Mouse (Mus musculus): Measurements from ENCODE around the gene Nebl.

Nebl gene

DNA sequence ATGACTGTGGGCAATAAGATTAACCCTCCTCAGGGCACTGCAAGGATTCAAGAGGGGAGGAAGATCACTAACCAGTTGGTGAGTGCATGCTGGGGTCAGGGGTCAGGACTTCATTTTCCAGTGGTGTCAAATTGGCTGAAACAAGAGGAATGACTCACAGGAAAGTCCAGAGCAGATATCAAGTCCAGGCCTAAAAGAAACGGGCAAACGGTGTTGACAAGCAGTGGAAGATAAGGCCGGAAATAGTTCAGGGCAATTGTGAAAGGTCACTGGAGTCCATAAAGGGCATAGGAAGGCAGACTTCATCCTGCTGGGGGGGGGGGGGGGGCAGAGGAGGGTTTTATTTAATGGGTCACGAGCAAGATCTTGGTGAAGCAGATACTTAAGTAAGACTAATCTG, 207.5 kb downstream of the Nebl start:
- DNase-seq (ENCODE audit: low read depth, low spot score), result no peak

DNA sequence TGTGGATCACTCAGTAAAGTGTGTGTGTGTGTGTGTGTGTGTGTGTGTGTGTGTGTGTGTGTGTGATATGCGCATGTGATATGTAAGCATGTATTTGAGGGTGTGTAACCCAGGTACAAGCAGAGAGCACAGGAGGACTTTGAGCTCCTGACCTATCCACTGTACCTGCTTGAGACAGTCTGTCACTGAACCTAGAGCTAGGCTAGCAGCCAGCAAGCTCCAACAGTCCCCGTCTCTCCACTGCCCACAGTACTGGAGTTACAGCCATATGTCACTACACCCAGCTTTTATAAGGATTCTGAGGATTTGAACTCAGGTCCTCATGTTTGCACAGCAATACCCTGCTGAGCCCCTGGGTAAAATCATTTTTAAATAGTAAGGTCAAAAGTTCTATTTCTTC, 215.6 kb downstream of the Nebl start:
- DNase-seq (ENCODE audit: low read depth, low spot score), result no peak

- DNase-seq (ENCODE audit: low read depth, low spot score), result no peak
Measured at GRCm38 (mm10) chr2:17514765-17515164, 216.5 kb downstream of the Nebl start.

GRCm38 (mm10) chr2:17509942-17510341, 221.3 kb downstream of the Nebl start:
- DNase-seq (ENCODE audit: low read depth, low spot score), result no peak

GRCm38 (mm10) chr2:17507362-17507761, 223.9 kb downstream of the Nebl start:
- DNase-seq (ENCODE audit: low read depth, low spot score), result no peak

GRCm38 (mm10) chr2:17504115-17504774, 227.0 kb downstream of the Nebl start:
- no peak for DNase-seq (ENCODE audit: low read depth, low spot score)

- no peak for DNase-seq (ENCODE audit: low read depth, low spot score)
Measured at GRCm38 (mm10) chr2:17501075-17501474, 230.2 kb downstream of the Nebl start.

DNA sequence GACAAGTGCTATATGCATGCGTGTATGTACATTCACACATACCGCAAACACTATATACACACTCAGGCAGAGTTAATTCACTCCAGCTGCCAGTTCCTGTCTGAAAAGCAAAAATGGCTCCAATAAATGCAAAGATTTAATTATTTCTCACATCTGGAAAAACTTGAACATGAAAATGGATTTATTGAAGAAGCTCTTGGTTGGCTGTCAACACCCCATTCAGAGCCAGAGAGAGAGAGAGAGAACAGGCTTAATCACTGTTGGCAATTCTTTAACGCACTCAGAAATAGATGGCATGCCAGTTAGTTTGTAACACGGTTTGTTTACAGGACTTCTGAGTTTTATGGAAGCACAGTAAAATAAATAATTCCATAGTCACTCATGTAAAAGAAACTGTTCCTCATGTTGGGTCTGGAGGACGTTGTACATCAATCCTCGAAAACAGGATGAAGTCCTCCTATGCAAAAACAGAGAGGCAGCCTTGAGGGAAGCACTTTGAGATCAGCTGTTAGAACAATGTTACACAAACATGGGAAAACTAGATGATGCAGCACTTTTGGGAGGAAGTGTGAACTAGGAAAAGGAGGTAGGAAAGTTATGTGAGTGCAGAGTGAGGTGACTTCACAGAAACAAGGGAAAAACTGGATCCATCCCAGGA, 265.6 kb downstream of the Nebl start:
- no peak for DNase-seq (ENCODE audit: low read depth, low spot score)

DNA sequence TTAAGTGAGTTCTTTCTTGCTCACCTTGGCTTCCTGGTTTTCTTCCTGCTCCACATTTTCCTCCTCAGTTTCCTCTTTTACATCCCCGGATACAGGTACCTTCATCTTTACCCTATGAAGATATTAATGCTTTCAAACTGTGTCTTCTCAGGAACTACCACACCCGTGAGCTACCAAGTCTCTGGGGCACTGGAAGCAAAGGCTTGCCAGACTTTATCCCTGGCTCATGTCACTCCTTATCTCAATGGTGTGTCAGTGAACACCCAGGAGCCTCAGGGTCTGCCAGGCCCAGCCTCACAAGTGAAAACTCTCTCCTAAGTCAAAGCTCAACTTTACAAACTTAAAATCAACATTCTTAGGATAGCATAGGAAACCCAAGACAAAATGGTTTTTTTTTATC, 270.8 kb downstream of the Nebl start:
- no peak for DNase-seq (ENCODE audit: low read depth, low spot score)

- no peak for DNase-seq (ENCODE audit: low read depth, low spot score)
Measured at GRCm38 (mm10) chr2:17453676-17454075, 277.6 kb downstream of the Nebl start.

DNA sequence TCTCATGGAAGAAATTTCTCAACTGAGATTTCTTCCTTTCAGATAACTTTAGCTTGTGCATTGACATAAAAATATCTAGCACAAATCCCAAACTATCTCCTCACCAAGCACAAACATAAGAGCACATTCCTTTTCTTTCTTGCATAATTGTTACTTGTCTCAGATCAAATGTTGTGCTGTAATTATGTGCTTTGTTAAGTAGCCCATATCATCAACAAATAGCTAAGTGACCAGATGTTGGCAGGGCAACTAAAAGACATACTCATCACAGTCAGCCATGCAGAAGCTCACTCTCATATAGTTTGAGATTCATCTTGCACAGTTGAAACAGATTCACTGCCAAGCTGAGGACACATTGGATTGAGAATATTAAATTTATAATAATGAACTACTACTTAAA, 282.9 kb downstream of the Nebl start:
- no peak for DNase-seq (ENCODE audit: low read depth, low spot score)

GRCm38 (mm10) chr2:17443581-17443980, 287.7 kb downstream of the Nebl start:
- DNase-seq (ENCODE audit: low read depth, low spot score), result no peak

GRCm38 (mm10) chr2:17438317-17438716, 292.9 kb downstream of the Nebl start:
- no peak for DNase-seq (ENCODE audit: low read depth, low spot score)

GRCm38 (mm10) chr2:17436739-17437440, 294.4 kb downstream of the Nebl start:
- DNase-seq (ENCODE audit: low read depth, low spot score), result no peak

DNA sequence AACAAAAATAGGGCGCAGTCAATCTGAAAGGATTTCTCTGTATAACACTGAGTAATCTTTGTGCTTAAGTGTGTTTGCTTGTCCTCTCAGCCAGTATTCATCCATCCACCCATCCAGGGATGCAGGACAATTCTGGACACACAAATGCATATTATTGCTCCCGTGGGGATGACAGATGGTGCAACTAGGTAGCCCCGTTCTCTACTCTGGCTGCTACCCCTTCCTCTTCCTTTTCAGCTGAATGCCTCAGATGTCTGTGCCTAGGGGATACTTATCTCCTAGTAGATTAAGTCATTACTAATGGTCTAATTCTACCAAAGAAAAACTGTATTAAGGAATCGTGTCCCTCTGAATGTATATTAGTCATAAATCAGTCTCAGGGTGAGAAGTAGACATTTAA, 296.0 kb downstream of the Nebl start:
- no peak for DNase-seq (ENCODE audit: low read depth, low spot score)

- DNase-seq (ENCODE audit: low read depth, low spot score), result no peak
Measured at GRCm38 (mm10) chr2:17429028-17429427, 302.2 kb downstream of the Nebl start.

GRCm38 (mm10) chr2:17428156-17428555, 303.1 kb downstream of the Nebl start:
- DNase-seq (ENCODE audit: low read depth, low spot score), result no peak

DNA sequence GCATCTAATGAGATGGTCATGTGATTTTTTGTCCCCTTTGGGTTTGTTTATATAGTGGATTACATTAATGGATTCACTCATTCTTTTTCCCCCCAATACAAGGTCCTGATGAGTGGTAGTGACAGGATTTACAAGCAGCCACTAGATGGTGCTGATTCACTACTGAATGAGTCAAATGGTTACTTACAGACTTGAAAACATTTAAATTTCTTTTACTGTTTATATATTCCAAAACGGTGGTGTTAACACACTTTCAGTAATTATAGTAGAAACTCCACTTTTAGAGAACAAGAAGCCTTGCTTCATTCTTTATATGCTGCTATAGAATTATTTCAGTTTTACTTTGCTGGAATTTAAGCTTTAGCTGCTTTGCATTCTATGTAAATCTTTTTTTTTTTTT, 308.3 kb downstream of the Nebl start:
- DNase-seq (ENCODE audit: low read depth, low spot score), result peak; percentile 20

- no peak for DNase-seq (ENCODE audit: low read depth, low spot score)
Measured at GRCm38 (mm10) chr2:17415347-17415746, 315.9 kb downstream of the Nebl start.

GRCm38 (mm10) chr2:17414324-17414723, 316.9 kb downstream of the Nebl start:
- DNase-seq (ENCODE audit: low read depth, low spot score), result no peak

GRCm38 (mm10) chr2:17413496-17414268, 317.6 kb downstream of the Nebl start:
- DNase-seq (ENCODE audit: low read depth, low spot score), result no peak

GRCm38 (mm10) chr2:17409276-17409675, 322.0 kb downstream of the Nebl start:
- no peak for DNase-seq (ENCODE audit: low read depth, low spot score)
